ENCODE assay signal across 8 mouse cellular contexts in genomic region chr2:31572051-31572914, GRCm38 (mm10). TPM values are rescaled to one million over a fixed set of nuclear protein-coding genes. Genes with fewer than 3 reads are reported as not detected.
DNase-seq lines count a peak whose midpoint lies in the region; ATAC-seq lines count a peak whose summit lies in the region.

Fubp3 (plus strand) TSS chr2:31572651.

- H3K27ac ChIP-seq in brown adipose tissue, adult 24 weeks (replicated peaks; ENCODE audit: low read depth, low read length), result peak within 1 kb of the TSS; percentile 72
- H3K27ac ChIP-seq in heart, embryonic 13.5 days (replicated peaks), result peak within 1 kb of the TSS; percentile 92
- H3K27ac ChIP-seq in liver, embryonic 12.5 days, result peak within 1 kb of the TSS; percentile 82
- peak within 1 kb of the TSS; percentile 88 for H3K27ac ChIP-seq in stomach, embryonic 15.5 days

- peaks cover 6% of the 10 kb centered on the region; the same call in 1 of the 2 replicates for H3K4me1 ChIP-seq in brown adipose tissue, adult 24 weeks (ENCODE audit: control insufficient read depth, insufficient read depth, insufficient read length, low read length)
- H3K4me1 ChIP-seq in heart, embryonic 13.5 days, result peaks cover 18% of the 10 kb centered on the region
- peaks cover 20% of the 10 kb centered on the region for H3K4me1 ChIP-seq in liver, embryonic 12.5 days
- peaks cover 11% of the 10 kb centered on the region for H3K4me1 ChIP-seq in stomach, embryonic 15.5 days

- 0 out of 2 replicates have a peak, but pooled peaks cover 5% of the 10 kb centered on the region for H3K27me3 ChIP-seq in heart, embryonic 13.5 days (replicated peaks)
- H3K27me3 ChIP-seq in liver, embryonic 12.5 days (replicated peaks), result no peaks in the 10 kb centered on the region; the same call in 1 of the 2 replicates
- H3K27me3 ChIP-seq in stomach, embryonic 15.5 days (replicated peaks), result no peaks in the 10 kb centered on the region

- peak within 1 kb of the TSS; percentile 96 for H3K4me2 ChIP-seq in heart, embryonic 13.5 days
- peak within 1 kb of the TSS; percentile 78 for H3K4me2 ChIP-seq in liver, embryonic 12.5 days
- peak within 1 kb of the TSS; percentile 87 for H3K4me2 ChIP-seq in stomach, embryonic 15.5 days

- WGBS in heart, embryonic 13.5 days, result 2% methylated on average over 51 of the region's 51 CpGs
- 2% methylated on average over 50 of the region's 51 CpGs for WGBS in liver, embryonic 12.5 days (ENCODE audit: insufficient replicate concordance)
- under 1% methylated on average over 50 of the region's 51 CpGs for WGBS in stomach, embryonic 15.5 days

- 0 out of 2 replicates have a peak, but pooled peaks cover 5% of the 10 kb centered on the region for H3K36me3 ChIP-seq in heart, embryonic 13.5 days
- H3K36me3 ChIP-seq in liver, embryonic 12.5 days, result peaks cover 20% of the 10 kb centered on the region
- H3K36me3 ChIP-seq in stomach, embryonic 15.5 days, result no peaks in the 10 kb centered on the region; the same call in 1 of the 2 replicates

- H3K9ac ChIP-seq in heart, embryonic 13.5 days, result peak within 1 kb of the TSS; percentile 96
- H3K9ac ChIP-seq in liver, embryonic 12.5 days, result peak within 1 kb of the TSS; percentile 88
- H3K9ac ChIP-seq in stomach, embryonic 15.5 days, result peak within 1 kb of the TSS; percentile 93

- ATAC-seq in heart, embryonic 13.5 days (ENCODE audit: extremely low read depth, insufficient number of reproducible peaks, low FRiP score, low TSS enrichment), result peak; percentile 94
- peak; percentile 89 for ATAC-seq in liver, embryonic 12.5 days
- peak; percentile 94 for ATAC-seq in stomach, embryonic 15.5 days (ENCODE audit: insufficient read depth, low FRiP score, low read depth)

- H3K9me3 ChIP-seq in heart, embryonic 13.5 days, result no peaks in the 10 kb centered on the region; the same call in 1 of the 2 replicates
- H3K9me3 ChIP-seq in liver, embryonic 12.5 days (replicated peaks), result no peaks in the 10 kb centered on the region
- no peaks in the 10 kb centered on the region for H3K9me3 ChIP-seq in stomach, embryonic 15.5 days

- peak within 1 kb of the TSS; percentile 81 for H3K4me3 ChIP-seq in brown adipose tissue, adult 24 weeks (ENCODE audit: insufficient read depth, low read depth, low read length)
- H3K4me3 ChIP-seq in heart, embryonic 13.5 days, result peak within 1 kb of the TSS; percentile 93
- peak within 1 kb of the TSS; percentile 89 for H3K4me3 ChIP-seq in liver, embryonic 12.5 days
- peak within 1 kb of the TSS; percentile 99 for H3K4me3 ChIP-seq in stomach, embryonic 15.5 days (replicated peaks)

- DNase-seq in CD4-positive, CD25-positive, alpha-beta regulatory T cell, adult 2 months (ENCODE audit: low read depth, low spot score), result peak; percentile 73
- DNase-seq in fat pad, adult 2 months (ENCODE audit: extremely low read depth, low read depth, low spot score), result peak; percentile 39
- peak; percentile 96 for DNase-seq in kidney, postnatal 10 days
- DNase-seq in natural killer cell, adult 2 months (ENCODE audit: low spot score in 2 of 2), result peak; percentile 58 to 70

RNA-seq across cellular contexts. Expression of gene Fubp3, which starts in this region (rescaled TPM):
- 14.2 and 17.0 TPM in 2 replicates for polyA plus RNA-seq in brown adipose tissue, adult 24 weeks (2012; ENCODE audit: insufficient read depth, insufficient read length, missing spikeins)
- 43.4 and 44.6 TPM in 2 replicates for polyA plus RNA-seq in heart, embryonic 13.5 days (2015; fragmentation: Nextera tagmentation; extraction: Ambion mirVana)
- 41.8 and 45.9 TPM in 2 replicates for polyA plus RNA-seq in liver, embryonic 12.5 days (2016; fragmentation: Nextera tagmentation; extraction: Ambion mirVana)
- 79.3 and 82.7 TPM in 2 replicates for polyA plus RNA-seq in stomach, embryonic 15.5 days (2015; fragmentation: Nextera tagmentation; extraction: Ambion mirVana)

Comparison
In these comparisons a context has a peak if more than half of its experiments do, and no peak if none do; other contexts are left out.
1. Peak in every context shown above with its lines: DNase-seq, ATAC-seq, H3K4me3 ChIP-seq and H3K27ac ChIP-seq.
2. DNase-seq: peak in every context shown above with its lines; median percentile 96 in kidney, postnatal 10 days; 73 in CD4-positive, CD25-positive, alpha-beta regulatory T cell, adult 2 months; 64 in natural killer cell, adult 2 months; 39 in fat pad, adult 2 months.